Mouse (Mus musculus) MEL (cell line): ENCODE results near the gene Tsfm. TPM values are rescaled to one million over a fixed set of nuclear protein-coding genes. Genes with fewer than 3 reads are reported as not detected.

Experiments
- DNase-seq: peaks from one replicate; pipeline ENCODE4 v3.0.0; 2011; ENCODE audit warnings: low read depth, low spot score
- H3K27ac ChIP-seq: 2 replicates; pipeline ENCODE4 v1.5.1; 2012; ENCODE audit warnings: low read depth, mild to moderate bottlenecking, control low read depth, low read length, moderate library complexity; ENCODE audit not compliant: control insufficient read depth
- H3K27me3 ChIP-seq, 2 experiments: fragments of 150-350 bp in 1 of 2; sonication (generic) in 1 of 2; 2 replicates each; pipeline ENCODE4 v1.6.1; 2012; ENCODE audit warnings: low read length in 2 of 2, mild to moderate bottlenecking in 2 of 2, improper control_type of control experiment in 1 of 2, moderate library complexity in 1 of 2; ENCODE audit not compliant: insufficient read depth in 2 of 2, control insufficient read depth in 1 of 2
- H3K36me3 ChIP-seq, 2 experiments: 2 replicates each; pipeline ENCODE4 v1.6.1; 2012 to 2014; ENCODE audit warnings: low read length in 2 of 2, improper control_type of control experiment in 1 of 2, inconsistent platforms in 1 of 2, mild to moderate bottlenecking in 1 of 2; ENCODE audit not compliant: insufficient read depth in 2 of 2, control insufficient read depth in 1 of 2
- H3K4me1 ChIP-seq, 2 experiments: fragments of 150-350 bp in 1 of 2; sonication (generic) in 1 of 2; 2 replicates each; pipeline ENCODE4 v1.6.1; 2012; ENCODE audit warnings: low read length in 2 of 2, improper control_type of control experiment in 1 of 2, mild to moderate bottlenecking in 1 of 2; ENCODE audit not compliant: insufficient read depth in 2 of 2, control insufficient read depth in 1 of 2
- H3K4me3 ChIP-seq, 2 experiments: fragments of 150-350 bp in 1 of 2; sonication (generic) in 1 of 2; 2 replicates each; pipeline ENCODE4 v1.5.1; 2012; ENCODE audit warnings: low read depth in 2 of 2, low read length in 2 of 2, mild to moderate bottlenecking in 2 of 2, moderate library complexity in 2 of 2, control low read depth in 1 of 2, improper control_type of control experiment in 1 of 2; ENCODE audit not compliant: control insufficient read depth in 1 of 2, insufficient read depth in 1 of 2
- H3K79me2 ChIP-seq: 2 replicates; pipeline ENCODE4 v1.6.1; 2012; ENCODE audit warnings: mild to moderate bottlenecking, low read length, moderate library complexity; ENCODE audit not compliant: control insufficient read depth, poor library complexity, insufficient read depth
- H3K9ac ChIP-seq: 2 replicates; pipeline ENCODE4 v1.6.1; 2012; ENCODE audit warnings: low read depth, mild to moderate bottlenecking, control low read depth, low read length, moderate library complexity; ENCODE audit not compliant: control insufficient read depth, poor library complexity, severe bottlenecking
- H3K9me3 ChIP-seq: fragments of 150-350 bp; sonication (generic); replicated peaks from 2 replicates; pipeline ENCODE4 v1.6.1; 2012; ENCODE audit warnings: mild to moderate bottlenecking, low read length, improper control_type of control experiment, moderate library complexity; ENCODE audit not compliant: insufficient read depth
- BHLHE40 ChIP-seq: IDR thresholded peaks from 2 replicates; pipeline ENCODE4 v1.6.1; 2012; ENCODE audit warnings: low read depth, mild to moderate bottlenecking, inconsistent platforms, low read length, improper control_type of control experiment, borderline replicate concordance
- CHD2 ChIP-seq: IDR thresholded peaks from 2 replicates; pipeline ENCODE4 v1.6.1; 2011; ENCODE audit warnings: low read length, improper control_type of control experiment
- EP300 ChIP-seq, 2 experiments: IDR thresholded peaks; 2 replicates each; pipeline ENCODE4 v1.6.1; 2011; ENCODE audit warnings: improper control_type of control experiment in 2 of 2, low read length in 2 of 2, low read depth in 1 of 2, mild to moderate bottlenecking in 1 of 2
- ETS1 ChIP-seq: IDR thresholded peaks from 2 replicates; pipeline ENCODE4 v1.6.1; 2012; ENCODE audit warnings: low read depth, mild to moderate bottlenecking, inconsistent platforms, low read length, improper control_type of control experiment, moderate library complexity
- GATA1 ChIP-seq: IDR thresholded peaks from 2 replicates; pipeline ENCODE4 v1.6.1; 2011; ENCODE audit warnings: low read depth, low read length, improper control_type of control experiment
- HCFC1 ChIP-seq: IDR thresholded peaks from 2 replicates; pipeline ENCODE4 v1.6.1; 2012; ENCODE audit warnings: low read depth, mild to moderate bottlenecking, inconsistent platforms, low read length, improper control_type of control experiment, moderate library complexity
- JUND ChIP-seq: IDR thresholded peaks from 2 replicates; pipeline ENCODE4 v1.6.1; 2011; ENCODE audit warnings: low read depth, mild to moderate bottlenecking, improper control_type of control experiment, low read length
- KAT2A ChIP-seq: conservative IDR thresholded peaks from 2 replicates; pipeline ENCODE4 v1.6.1; 2012; ENCODE audit warnings: low read depth, low read length, improper control_type of control experiment, inconsistent platforms
- MEF2A ChIP-seq: IDR thresholded peaks from 2 replicates; pipeline ENCODE4 v1.6.1; 2014; ENCODE audit warnings: low read depth, mild to moderate bottlenecking, inconsistent platforms, low read length, improper control_type of control experiment; ENCODE audit not compliant: poor library complexity, insufficient replicate concordance, severe bottlenecking; ENCODE audit errors: extremely low read depth
- MXI1 ChIP-seq: IDR thresholded peaks from 2 replicates; pipeline ENCODE4 v1.6.1; 2011; ENCODE audit warnings: mild to moderate bottlenecking, low read depth, low read length, improper control_type of control experiment
- MYB ChIP-seq: IDR thresholded peaks from 2 replicates; pipeline ENCODE4 v1.6.1; 2011; ENCODE audit warnings: mild to moderate bottlenecking, low read depth, low read length, improper control_type of control experiment
- NELFE ChIP-seq: IDR thresholded peaks from 2 replicates; pipeline ENCODE4 v1.6.1; 2011; ENCODE audit warnings: low read depth, low read length, improper control_type of control experiment
- NRF1 ChIP-seq: IDR thresholded peaks from 2 replicates; pipeline ENCODE4 v1.6.1; 2014; ENCODE audit warnings: low read depth, mild to moderate bottlenecking, inconsistent platforms, low read length, improper control_type of control experiment, moderate library complexity; ENCODE audit not compliant: poor library complexity, insufficient read depth, severe bottlenecking
- POLR2A ChIP-seq, 2 experiments: IDR thresholded peaks; 2 replicates each; pipeline ENCODE4 v1.6.1; 2011 to 2012; ENCODE audit warnings: low read length in 2 of 2, mild to moderate bottlenecking in 2 of 2, control low read depth in 1 of 2, improper control_type of control experiment in 1 of 2, low read depth in 1 of 2, moderate library complexity in 1 of 2; ENCODE audit not compliant: control insufficient read depth in 1 of 2, insufficient read depth in 1 of 2, poor library complexity in 1 of 2
- POLR2AphosphoS2 ChIP-seq: IDR thresholded peaks from 2 replicates; pipeline ENCODE4 v1.6.1; 2011; ENCODE audit warnings: low read length, improper control_type of control experiment
- RAD21 ChIP-seq: IDR thresholded peaks from 2 replicates; pipeline ENCODE4 v1.6.1; 2011; ENCODE audit warnings: mild to moderate bottlenecking, low read depth, low read length, improper control_type of control experiment
- SIN3A ChIP-seq: IDR thresholded peaks from 2 replicates; pipeline ENCODE4 v1.6.1; 2012; ENCODE audit warnings: low read length, improper control_type of control experiment, inconsistent platforms
- SMC3 ChIP-seq: IDR thresholded peaks from 2 replicates; pipeline ENCODE4 v1.6.1; 2011; ENCODE audit warnings: low read depth, low read length, improper control_type of control experiment
- TAL1 ChIP-seq: IDR thresholded peaks from 2 replicates; pipeline ENCODE4 v1.6.1; 2012; ENCODE audit warnings: mild to moderate bottlenecking, inconsistent platforms, low read length, moderate library complexity, mixed read lengths
- TBP ChIP-seq: IDR thresholded peaks from 2 replicates; pipeline ENCODE4 v1.8.0; 2011; ENCODE audit warnings: low read depth, low read length, improper control_type of control experiment
- TCF12 ChIP-seq: IDR thresholded peaks from 2 replicates; pipeline ENCODE4 v1.6.1; 2014; ENCODE audit warnings: low read depth, mild to moderate bottlenecking, inconsistent platforms, low read length, improper control_type of control experiment, moderate library complexity
- UBTF ChIP-seq: IDR thresholded peaks from 2 replicates; pipeline ENCODE4 v1.6.1; 2012; ENCODE audit warnings: low read depth, mild to moderate bottlenecking, inconsistent platforms, low read length, improper control_type of control experiment, moderate library complexity, borderline replicate concordance; ENCODE audit not compliant: insufficient read depth
- USF2 ChIP-seq, 2 experiments: IDR thresholded peaks; 2 replicates each; pipeline ENCODE4 v1.6.1; 2011 to 2012; ENCODE audit warnings: improper control_type of control experiment in 2 of 2, low read length in 2 of 2, borderline replicate concordance in 1 of 2, inconsistent platforms in 1 of 2, low read depth in 1 of 2, mild to moderate bottlenecking in 1 of 2; ENCODE audit not compliant: insufficient read depth in 1 of 2
- polyA plus RNA-seq, 2 experiments: library from polyadenylated mRNA; stranded (reverse) in 1 of 2; unstranded in 1 of 2; fragments of >175 nt in 1 of 2; fragments of >200 nt in 1 of 2; gene quantifications; 2 replicates each; pipeline versions ENCODE4 v1.2.1 to v1.2.4; 2012; ENCODE audit warnings: low replicate concordance in 2 of 2, low read depth in 1 of 2; ENCODE audit not compliant: insufficient read length in 2 of 2, insufficient read depth in 1 of 2, missing spikeins in 1 of 2
- total RNA-seq: library from RNA; depleted of rRNA; stranded (reverse); fragments of 300-350 nt; gene quantifications from 2 replicates; pipeline ENCODE4 v1.2.3, GENCODE M21; 2012

Gene Tsfm
- total and polyA plus RNA-seq, 3 experiments: 84.7 to 90.0 TPM; not detected in 1

DNA sequence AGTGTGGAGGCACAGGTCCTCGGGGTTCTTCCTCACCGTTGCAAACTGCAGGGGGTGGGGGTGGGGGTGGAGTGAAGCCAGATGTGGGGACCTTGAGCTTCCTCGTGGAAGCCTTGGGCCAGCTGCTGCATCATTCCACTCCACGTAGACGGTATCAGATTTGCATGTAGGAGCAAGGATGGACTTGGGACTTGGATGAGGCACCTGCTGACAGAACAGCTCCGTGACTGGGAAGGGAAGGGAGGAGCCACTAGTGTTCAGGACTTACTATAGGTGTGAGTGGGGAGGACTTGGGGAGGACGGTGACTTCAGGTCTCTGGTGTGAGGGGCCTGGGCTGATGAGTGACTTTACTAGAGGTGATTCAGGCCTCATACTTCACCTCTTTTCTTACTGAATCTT lies 57.7 kb downstream of the Tsfm start:
- no peaks in the 10 kb centered on the region for H3K9me3 ChIP-seq
- peaks cover 8 to 15% of the 10 kb centered on the region in 2 experiments for H3K27me3 ChIP-seq
- H3K36me3 ChIP-seq: 0 out of 4 replicates have a peak, but pooled peaks cover 0 to 2% of the 10 kb centered on the region in 2 experiments
- no peak for DNase-seq
- H3K27ac ChIP-seq: no peak overlapping the region
- H3K9ac ChIP-seq: no peak overlapping the region
- H3K4me3 ChIP-seq: no peak overlapping the region
- TF ChIP-seq NELFE (no peak), KAT2A (no peak), NRF1 (no peak), TCF12 (no peak)
- H3K79me2 ChIP-seq: no peaks in the 10 kb centered on the region
- H3K4me1 ChIP-seq: 0 out of 4 replicates have a peak, but pooled peaks cover 0 to 5% of the 10 kb centered on the region in 2 experiments

- Histone ChIP-seq H3K9me3 (no peaks in the 10 kb centered on the region), H3K4me3 (no peak overlapping the region), H3K9ac (no peak overlapping the region), H3K27ac (no peak overlapping the region)
- no peak for DNase-seq
- TF ChIP-seq UBTF (no peak), SIN3A (no peak), POLR2A (IDR thresholded peaks at IDR 0.05; ENCODE audit: control insufficient read depth in 1 of 2, insufficient read depth in 1 of 2, low read depth in 1 of 2, low read length in 2 of 2, poor library complexity in 1 of 2) (no peak), GATA1 (no peak), USF2 (IDR thresholded peaks at IDR 0.05; ENCODE audit: borderline replicate concordance in 1 of 2, insufficient read depth in 1 of 2, low read depth in 1 of 2, low read length in 2 of 2) (no peak), MEF2A (no peak), TBP (no peak), POLR2AphosphoS2 (no peak), ETS1 (no peak), BHLHE40 (no peak), HCFC1 (no peak), JUND (no peak), SMC3 (no peak), NELFE (no peak), TAL1 (no peak), MXI1 (no peak), MYB (no peak), RAD21 (no peak), EP300 (IDR thresholded peaks at IDR 0.05; ENCODE audit: low read depth in 1 of 2, low read length in 2 of 2) (no peak), CHD2 (no peak)
- TF ChIP-seq, all 39 proteins: peak for 0
- peaks cover 8 to 15% of the 10 kb centered on the region in 2 experiments for H3K27me3 ChIP-seq
- H3K79me2 ChIP-seq: no peaks in the 10 kb centered on the region
- H3K4me1 ChIP-seq: no peaks in the 10 kb centered on the region
- H3K36me3 ChIP-seq: no peaks in the 10 kb centered on the region
Observed at GRCm38 (mm10) chr10:126972051-126972725, 58.5 kb downstream of the Tsfm start.
